Mouse (Mus musculus) C2C12 (cell line): ENCODE measurements around the gene Git2.

Experiments
- CEBPB ChIP-seq: IDR thresholded peaks from one replicate; pipeline ENCODE4 v1.6.1; 2011; ENCODE audit warnings: low read depth, mild to moderate bottlenecking, control low read depth, moderate library complexity
- CTCF ChIP-seq: IDR thresholded peaks from one replicate; pipeline ENCODE4 v1.5.1; 2011; ENCODE audit not compliant: control insufficient read depth, insufficient read depth, insufficient read length
- FOSL1 ChIP-seq: IDR thresholded peaks from one replicate; pipeline ENCODE4 v1.8.0; 2011; ENCODE audit warnings: mild to moderate bottlenecking, low read length; ENCODE audit not compliant: poor library complexity, insufficient read depth, severe bottlenecking
- MAX ChIP-seq: IDR thresholded peaks from one replicate; pipeline ENCODE4 v1.6.1; 2011; ENCODE audit warnings: mild to moderate bottlenecking, control low read depth
- MYOD1 ChIP-seq: IDR thresholded peaks from one replicate; pipeline ENCODE4 v1.6.1; 2011; ENCODE audit warnings: low read depth; ENCODE audit not compliant: control insufficient read depth, insufficient read length
- MYOG ChIP-seq: IDR thresholded peaks from one replicate; pipeline ENCODE4 v1.6.1; 2011; ENCODE audit not compliant: control insufficient read depth, insufficient read length; ENCODE audit errors: extremely low read depth
- USF1 ChIP-seq: IDR thresholded peaks from one replicate; pipeline ENCODE4 v1.6.1; 2011; ENCODE audit warnings: low read depth, mild to moderate bottlenecking, control low read depth, moderate library complexity

- TF ChIP-seq CTCF = no peak
- TF ChIP-seq CEBPB = no peak
- no peak for TF ChIP-seq MAX
- TF ChIP-seq USF1 = no peak
- no peak for TF ChIP-seq MYOG
- no peak for TF ChIP-seq MYOD1
- no peak for TF ChIP-seq FOSL1
These were observed 29.0 kb upstream of the Git2 start for GRCm38 (mm10) chr5:114804335-114804734.
